Mouse (Mus musculus): ENCODE results near the gene Ptpra. TPM values are rescaled to one million over a fixed set of nuclear protein-coding genes. Genes with fewer than 3 reads are reported as not detected.

Ptpra gene
- polyA plus RNA-seq, 1 experiment from 2014 or later, result 81.1 TPM

- no peak for DNase-seq (ENCODE audit: low spot score)
- under 1% methylated on average over 47 of the region's 47 CpGs for WGBS
- Histone ChIP-seq H3K27ac (replicated peaks) (peak overlapping the region; percentile 92), H3K4me1 (peaks cover 28% of the 10 kb centered on the region), H3K36me3 (replicated peaks) (peaks cover 3% of the 10 kb centered on the region), H3K9me3 (no peaks in the 10 kb centered on the region), H3K27me3 (replicated peaks; ENCODE audit: low read depth, poor library complexity, severe bottlenecking) (peaks cover 25% of the 10 kb centered on the region), H3K4me3 (peak overlapping the region; percentile 95)
Observed at GRCm38 (mm10) chr2:130450434-130450796, 337 bp downstream of the Ptpra start.

DNA sequence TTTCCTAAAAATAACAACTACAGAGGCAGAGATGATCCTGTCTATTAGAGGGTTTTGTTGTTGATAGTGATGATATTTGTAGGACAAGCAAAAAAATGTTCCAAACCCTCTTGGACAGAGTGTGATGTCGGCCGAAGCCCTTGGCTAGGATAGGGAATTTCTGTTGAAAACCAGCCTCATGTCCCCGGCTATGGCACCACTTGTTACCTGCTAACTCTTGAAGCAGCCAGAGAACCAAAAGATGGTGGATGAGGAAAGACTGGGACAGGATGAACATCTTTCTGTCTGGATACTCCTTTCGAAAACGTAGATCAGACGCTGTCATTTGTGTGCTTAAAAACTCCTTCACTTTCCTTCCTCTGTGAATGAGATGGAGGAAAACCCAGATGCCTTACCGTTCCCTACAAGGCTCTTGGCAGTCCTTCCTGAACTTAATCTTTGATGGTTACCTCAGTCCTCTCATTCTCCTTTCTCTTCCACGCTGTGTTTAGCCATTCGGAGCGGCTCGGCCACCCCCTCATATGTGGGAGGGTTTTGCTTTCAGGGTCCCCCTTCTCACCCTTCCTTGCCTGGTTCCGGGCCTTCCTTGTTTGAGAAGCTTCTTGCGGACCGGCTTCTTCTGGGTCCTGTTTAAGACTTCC lies 1.1 kb downstream of the Ptpra start:
- no peak for DNase-seq (ENCODE audit: low spot score)
- Histone ChIP-seq H3K27me3 (replicated peaks; ENCODE audit: low read depth, poor library complexity, severe bottlenecking) (peaks cover 25% of the 10 kb centered on the region), H3K27ac (replicated peaks) (no peak overlapping the region), H3K9me3 (no peaks in the 10 kb centered on the region), H3K4me3 (peak overlapping the region; percentile 95), H3K36me3 (replicated peaks) (no peaks in the 10 kb centered on the region), H3K4me1 (peaks cover 28% of the 10 kb centered on the region)
- 74% methylated on average over 14 of the region's 14 CpGs for WGBS

- no peaks in the 10 kb centered on the region for H3K36me3 ChIP-seq (replicated peaks)
- peak overlapping the region; percentile 95 for H3K4me3 ChIP-seq
- no peaks in the 10 kb centered on the region for H3K9me3 ChIP-seq
- H3K27me3 ChIP-seq (replicated peaks; ENCODE audit: low read depth, poor library complexity, severe bottlenecking), result peaks cover 25% of the 10 kb centered on the region
- no peak for DNase-seq (ENCODE audit: low spot score)
- H3K4me1 ChIP-seq, result peaks cover 28% of the 10 kb centered on the region
- H3K27ac ChIP-seq (replicated peaks), result no peak overlapping the region
- WGBS, result 77% methylated on average over 3 of the region's 3 CpGs
Observed at GRCm38 (mm10) chr2:130451727-130452090, 1.6 kb downstream of the Ptpra start.

DNA sequence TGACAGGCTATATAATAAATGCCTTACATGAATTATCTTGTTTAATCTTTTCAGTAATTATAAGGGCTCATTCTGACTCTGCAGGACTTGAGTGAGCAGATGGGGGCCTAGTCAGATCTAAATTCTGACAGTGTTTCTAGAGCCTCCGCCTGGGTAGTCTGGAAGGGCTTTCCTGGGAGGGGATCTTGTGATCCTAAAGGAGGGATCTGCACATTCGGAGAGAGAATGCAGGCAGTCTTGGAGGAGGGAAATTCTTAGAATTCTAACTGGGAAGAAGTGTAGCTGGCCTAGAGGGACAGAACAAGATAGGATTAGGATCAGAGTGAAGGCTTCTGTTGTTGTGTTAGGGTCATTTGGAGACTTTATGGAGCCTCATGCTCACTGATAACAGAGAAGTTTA lies 2.2 kb downstream of the Ptpra start:
- no peak for DNase-seq (ENCODE audit: low spot score)
- no peaks in the 10 kb centered on the region for H3K9me3 ChIP-seq
- H3K4me3 ChIP-seq, result no peak overlapping the region
- no peaks in the 10 kb centered on the region for H3K36me3 ChIP-seq (replicated peaks)
- 65% methylated on average over 2 of the region's 2 CpGs for WGBS
- no peak overlapping the region for H3K27ac ChIP-seq (replicated peaks)
- H3K4me1 ChIP-seq, result peaks cover 28% of the 10 kb centered on the region
- H3K27me3 ChIP-seq (replicated peaks; ENCODE audit: low read depth, poor library complexity, severe bottlenecking), result peaks cover 23% of the 10 kb centered on the region

- DNase-seq (ENCODE audit: low spot score), result no peak
- H3K27ac ChIP-seq (replicated peaks), result no peak overlapping the region
- no peaks in the 10 kb centered on the region for H3K9me3 ChIP-seq
- H3K4me1 ChIP-seq, result peaks cover 28% of the 10 kb centered on the region
- peaks cover 12% of the 10 kb centered on the region for H3K27me3 ChIP-seq (replicated peaks; ENCODE audit: low read depth, poor library complexity, severe bottlenecking)
- WGBS, result 78% methylated on average over 6 of the region's 6 CpGs
- no peak overlapping the region for H3K4me3 ChIP-seq
- H3K36me3 ChIP-seq (replicated peaks), result no peaks in the 10 kb centered on the region
Observed at GRCm38 (mm10) chr2:130453421-130453820, 3.3 kb downstream of the Ptpra start.

DNA sequence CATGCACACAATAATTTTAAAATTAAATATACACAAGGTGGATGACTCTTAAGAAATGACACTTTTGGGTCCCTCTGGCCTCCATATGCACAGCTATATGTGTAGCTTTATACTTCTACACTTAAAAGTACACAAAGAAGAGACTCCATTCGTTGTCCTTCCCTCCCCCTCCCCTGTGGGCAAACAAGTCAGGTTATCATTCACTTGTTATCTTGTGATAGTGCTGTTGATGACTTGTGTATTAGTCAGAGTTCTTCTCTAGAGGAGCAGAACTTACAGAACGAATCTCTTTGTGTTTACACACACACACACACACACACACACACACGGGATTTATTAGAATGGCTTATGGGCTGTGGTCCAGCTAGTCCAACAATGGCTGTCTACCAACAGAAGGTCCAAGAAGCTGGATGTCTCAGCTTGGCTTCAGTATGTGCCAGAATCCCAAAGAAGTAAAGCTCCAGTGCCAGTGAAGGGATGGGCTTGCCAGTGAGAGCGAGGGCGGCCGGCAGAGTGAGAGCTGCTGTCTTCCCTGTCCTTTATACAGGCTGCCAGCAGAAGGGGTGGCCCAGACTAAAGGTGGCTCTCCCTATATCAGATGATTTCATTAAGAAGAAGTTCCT lies 4.8 kb downstream of the Ptpra start:
- Histone ChIP-seq H3K27ac (replicated peaks) (no peak overlapping the region), H3K9me3 (no peaks in the 10 kb centered on the region), H3K36me3 (replicated peaks) (no peaks in the 10 kb centered on the region), H3K4me3 (no peak overlapping the region), H3K27me3 (replicated peaks; ENCODE audit: low read depth, poor library complexity, severe bottlenecking) (no peaks in the 10 kb centered on the region), H3K4me1 (peaks cover 20% of the 10 kb centered on the region)
- WGBS, result 91% methylated on average over 6 of the region's 6 CpGs
- no peak for DNase-seq (ENCODE audit: low spot score)

- Histone ChIP-seq H3K4me3 (no peak overlapping the region), H3K4me1 (peaks cover 5% of the 10 kb centered on the region; the same call in 1 of the 2 replicates), H3K9me3 (no peaks in the 10 kb centered on the region), H3K27me3 (replicated peaks; ENCODE audit: low read depth, poor library complexity, severe bottlenecking) (no peaks in the 10 kb centered on the region), H3K27ac (replicated peaks) (no peak overlapping the region), H3K36me3 (replicated peaks) (peaks cover 9% of the 10 kb centered on the region)
- 88% methylated on average over 3 of the region's 3 CpGs for WGBS
- DNase-seq (ENCODE audit: low spot score), result no peak
Observed at GRCm38 (mm10) chr2:130457871-130458270, 7.8 kb downstream of the Ptpra start.

GRCm38 (mm10) chr2:130459576-130459975 lies 9.5 kb downstream of the Ptpra start:
- WGBS, result 91% methylated on average over 3 of the region's 3 CpGs
- H3K9me3 ChIP-seq, result no peaks in the 10 kb centered on the region
- H3K36me3 ChIP-seq (replicated peaks), result peaks cover 17% of the 10 kb centered on the region
- no peak overlapping the region for H3K27ac ChIP-seq (replicated peaks)
- no peak overlapping the region for H3K4me3 ChIP-seq
- peaks cover 5% of the 10 kb centered on the region; the same call in 1 of the 2 replicates for H3K4me1 ChIP-seq
- no peak for DNase-seq (ENCODE audit: low spot score)
- no peaks in the 10 kb centered on the region for H3K27me3 ChIP-seq (replicated peaks; ENCODE audit: low read depth, poor library complexity, severe bottlenecking)

DNA sequence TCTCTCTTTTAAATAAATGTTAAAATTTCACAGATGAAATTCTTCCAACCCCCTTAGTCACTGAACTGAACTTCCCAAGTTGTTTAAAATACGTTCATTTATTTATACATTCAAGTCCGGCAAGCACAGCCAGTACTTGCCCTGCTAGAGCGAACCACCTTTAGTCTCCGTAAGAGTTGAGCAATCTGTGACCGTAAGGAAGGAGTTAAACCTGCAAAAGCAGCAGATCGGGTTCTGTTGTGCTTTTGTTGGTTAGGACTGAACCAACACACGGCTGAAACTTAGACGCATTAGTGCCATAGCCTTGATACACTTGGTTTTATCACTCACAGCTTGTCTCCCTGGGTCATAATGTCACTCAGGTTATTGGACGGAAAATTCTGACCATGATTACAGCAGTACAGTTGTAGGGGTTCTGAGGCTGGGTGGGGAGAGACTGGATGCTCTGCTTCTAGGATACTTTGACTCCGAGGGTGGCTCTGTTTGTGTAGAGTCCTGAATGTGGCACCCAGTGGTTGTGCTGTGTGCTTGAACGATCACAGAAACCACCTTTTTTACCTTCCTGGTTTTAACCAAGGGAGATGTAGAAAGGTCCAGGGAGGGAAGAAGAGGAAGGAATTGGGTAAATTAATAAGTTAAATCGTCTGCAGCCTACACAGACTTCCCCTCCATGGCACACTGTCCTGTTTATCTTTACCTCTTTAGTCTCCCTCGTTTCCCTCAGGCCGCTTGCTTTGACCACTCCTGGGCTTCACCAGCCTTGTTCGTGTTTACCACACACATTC lies 11.4 kb downstream of the Ptpra start:
- DNase-seq (ENCODE audit: low spot score), result no peak
- H3K27me3 ChIP-seq (replicated peaks; ENCODE audit: low read depth, poor library complexity, severe bottlenecking), result no peaks in the 10 kb centered on the region
- H3K4me1 ChIP-seq, result peaks cover 5% of the 10 kb centered on the region; the same call in 1 of the 2 replicates
- H3K9me3 ChIP-seq, result no peaks in the 10 kb centered on the region
- H3K27ac ChIP-seq (replicated peaks), result no peak overlapping the region
- 73% methylated on average over 15 of the region's 15 CpGs for WGBS
- H3K4me3 ChIP-seq, result no peak overlapping the region
- H3K36me3 ChIP-seq (replicated peaks), result peaks cover 17% of the 10 kb centered on the region

GRCm38 (mm10) chr2:130466438-130466837 lies 16.4 kb downstream of the Ptpra start:
- WGBS, result 85% methylated on average over 1 of the region's 1 CpGs
- DNase-seq (ENCODE audit: low spot score), result no peak
- H3K27me3 ChIP-seq (replicated peaks; ENCODE audit: low read depth, poor library complexity, severe bottlenecking), result no peaks in the 10 kb centered on the region
- no peaks in the 10 kb centered on the region for H3K9me3 ChIP-seq
- no peak overlapping the region for H3K4me3 ChIP-seq
- H3K27ac ChIP-seq (replicated peaks), result no peak overlapping the region
- peaks cover 16% of the 10 kb centered on the region; the same call in 1 of the 2 replicates for H3K4me1 ChIP-seq
- H3K36me3 ChIP-seq (replicated peaks), result peaks cover 17% of the 10 kb centered on the region

GRCm38 (mm10) chr2:130469366-130469765 lies 19.3 kb downstream of the Ptpra start:
- no peak for DNase-seq (ENCODE audit: low spot score)
- no peak overlapping the region for H3K4me3 ChIP-seq

GRCm38 (mm10) chr2:130469935-130470334 lies 19.9 kb downstream of the Ptpra start:
- H3K4me3 ChIP-seq, result no peak overlapping the region
- H3K27me3 ChIP-seq (replicated peaks; ENCODE audit: low read depth, poor library complexity, severe bottlenecking), result no peaks in the 10 kb centered on the region
- 84% methylated on average over 2 of the region's 2 CpGs for WGBS
- no peak overlapping the region for H3K27ac ChIP-seq (replicated peaks)
- no peaks in the 10 kb centered on the region for H3K9me3 ChIP-seq
- peaks cover 11% of the 10 kb centered on the region; the same call in 1 of the 2 replicates for H3K4me1 ChIP-seq
- H3K36me3 ChIP-seq (replicated peaks), result no peaks in the 10 kb centered on the region
- DNase-seq (ENCODE audit: low spot score), result no peak

More at GRCm38 (mm10) chr2:130469366-130469765, 19.3 kb downstream of the Ptpra start:
- 75% methylated on average over 4 of the region's 4 CpGs for WGBS
- Histone ChIP-seq H3K36me3 (replicated peaks) (no peaks in the 10 kb centered on the region), H3K27ac (replicated peaks) (no peak overlapping the region), H3K27me3 (replicated peaks; ENCODE audit: low read depth, poor library complexity, severe bottlenecking) (no peaks in the 10 kb centered on the region), H3K4me1 (peaks cover 11% of the 10 kb centered on the region; the same call in 1 of the 2 replicates), H3K9me3 (no peaks in the 10 kb centered on the region)
